Mouse (Mus musculus): Measurements from ENCODE around the gene Ube2d3.

DNA sequence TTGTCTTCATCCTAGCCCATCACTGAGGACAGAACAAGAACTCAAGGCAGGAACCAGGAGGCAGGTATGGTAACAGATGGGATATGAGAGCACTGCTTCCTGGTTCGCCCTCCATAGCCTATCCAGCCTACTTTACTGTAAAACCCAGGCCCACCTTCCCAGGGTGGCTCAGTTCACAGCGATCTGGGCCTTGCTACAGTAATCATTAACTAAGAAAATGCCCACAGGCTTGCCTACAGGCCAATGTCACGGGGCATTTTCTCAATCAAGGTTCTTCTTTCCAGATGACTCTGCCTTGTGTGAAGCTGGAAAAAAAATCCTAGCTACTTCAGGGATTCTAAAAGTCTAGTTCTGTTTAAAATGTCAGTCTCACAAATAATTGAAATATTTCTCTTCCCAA lies 43.7 kb downstream of the Ube2d3 start:
- no peak for TF ChIP-seq CTCF (IDR thresholded peaks at IDR 0.05; ENCODE audit: low read depth)
- TF ChIP-seq EP300 (IDR thresholded peaks at IDR 0.05; ENCODE audit: low read depth): no peak

All from liver, postnatal 0 days (tissue).